Mouse (Mus musculus) kidney, postnatal 10 days (tissue): ENCODE measurements at regions not wholly inside any gene's neighbourhood (a gene's known extent, or its start where the extent isn't known, plus 50 kb on each side); places are given as distances from the start of the nearest gene placed in this dataset.
A peak's percentile ranks its signal among the peaks of the same experiment; 100 is the strongest.

ENCODE experiments used
- DNase-seq: peaks from one replicate; pipeline ENCODE4 v3.0.0; 2021; ENCODE audit warnings: mixed read lengths

GRCm38 (mm10) chr15:28823526-28823925 is 620.0 kb downstream of the Dnah5 start:
- peak; percentile 9 for DNase-seq

- DNase-seq, result no peak
Observed at GRCm38 (mm10) chr15:28834831-28835230, 631.3 kb downstream of the Dnah5 start.

- no peak for DNase-seq
Observed at GRCm38 (mm10) chr15:28840322-28840721, 636.8 kb downstream of the Dnah5 start.

GRCm38 (mm10) chr15:28856419-28856818 is 652.9 kb downstream of the Dnah5 start:
- no peak for DNase-seq

DNA sequence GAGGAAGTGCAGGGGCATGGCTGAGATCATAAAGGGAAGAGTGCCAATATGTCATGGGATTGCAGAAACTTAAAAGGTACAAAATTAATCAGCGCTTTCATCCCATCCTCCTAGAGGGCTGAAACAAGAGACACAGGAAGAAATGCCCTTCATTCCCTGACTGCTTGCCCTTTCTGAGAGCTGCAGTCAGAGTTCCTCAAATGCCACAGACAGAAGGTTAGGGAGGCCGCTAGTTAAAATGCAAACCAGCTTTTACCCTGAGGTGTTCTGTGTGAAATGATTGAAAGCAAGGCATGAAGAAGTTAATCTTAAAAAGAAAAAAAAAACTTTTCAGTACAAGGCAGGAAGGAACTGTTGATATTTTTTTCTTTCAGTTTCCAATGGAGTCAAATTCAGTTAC is 654.6 kb downstream of the Dnah5 start:
- peak; percentile 10 for DNase-seq

GRCm38 (mm10) chr15:28864101-28864500 is 660.5 kb downstream of the Dnah5 start:
- DNase-seq, result no peak

- no peak for DNase-seq
Observed at GRCm38 (mm10) chr15:28864913-28865312, 661.4 kb downstream of the Dnah5 start.

- no peak for DNase-seq
Observed at GRCm38 (mm10) chr15:28873001-28873400, 669.4 kb downstream of the Dnah5 start.

DNA sequence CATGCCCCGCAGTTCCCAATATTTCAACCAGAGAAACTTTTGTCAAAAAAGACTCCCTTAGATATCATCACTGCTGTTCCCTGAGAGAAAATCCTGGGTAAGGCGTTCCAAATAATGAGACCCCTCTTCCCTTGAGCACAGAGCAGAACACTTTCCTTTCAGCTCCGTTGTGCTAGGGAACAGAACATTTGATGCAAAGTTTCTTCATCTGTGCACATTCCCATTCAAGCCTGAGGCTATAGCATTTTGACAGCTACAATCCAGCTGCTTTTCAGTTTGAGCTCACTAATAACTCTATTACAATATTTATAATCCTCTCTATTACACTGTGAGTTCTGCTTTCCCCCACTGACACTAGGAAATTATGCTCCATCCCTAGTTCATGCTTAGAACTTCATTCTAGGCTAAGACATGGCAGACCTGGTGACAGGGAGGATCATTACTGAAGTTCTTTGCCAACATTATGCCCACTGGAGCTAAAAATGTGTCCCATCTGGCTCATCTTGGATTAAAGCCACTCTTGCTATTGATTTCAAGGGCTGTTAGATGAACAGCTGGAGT is 692.8 kb downstream of the Dnah5 start:
- no peak for DNase-seq

DNA sequence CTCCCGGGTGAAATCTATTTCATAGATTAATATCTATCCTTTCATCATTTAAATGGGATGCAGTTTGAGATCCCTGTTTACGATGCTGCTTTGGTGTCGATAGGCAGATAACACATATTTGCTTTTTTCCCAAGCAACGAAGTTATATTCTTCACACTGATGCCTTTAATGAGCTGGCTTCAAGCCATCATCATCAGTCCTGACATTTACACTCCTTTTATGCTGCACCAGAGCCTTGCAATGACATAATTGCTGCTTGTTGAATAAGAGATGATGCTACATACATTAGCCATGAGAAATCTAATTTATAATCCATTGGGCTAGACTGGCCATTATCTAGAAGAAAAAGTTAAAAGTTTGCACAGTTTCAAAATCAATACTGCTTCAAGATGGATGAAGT is 718.9 kb downstream of the Dnah5 start:
- no peak for DNase-seq

GRCm38 (mm10) chr15:28948245-28948644 is 744.7 kb downstream of the Dnah5 start:
- no peak for DNase-seq
